Mouse (Mus musculus) heart, adult 2 months (tissue): ENCODE measurements around the gene Ccdc3.

ENCODE experiments used
- CTCF ChIP-seq: fragments of 200-600 bp; IDR thresholded peaks from 2 replicates; pipeline ENCODE4 v1.8.1; 2022; ENCODE audit warnings: antibody characterized with exemption, mild to moderate bottlenecking, moderate library complexity
- EP300 ChIP-seq: fragments of 200-500 bp; IDR thresholded peaks from 2 replicates; pipeline ENCODE4 v1.6.1; 2011; ENCODE audit warnings: low read depth, low read length, control low read depth; ENCODE audit not compliant: insufficient read depth
- POLR2A ChIP-seq: fragments of 200-500 bp; IDR thresholded peaks from 2 replicates; pipeline ENCODE4 v1.6.1; 2011; ENCODE audit warnings: mild to moderate bottlenecking, low read depth, low read length, control low read depth; ENCODE audit not compliant: insufficient read depth

- TF ChIP-seq CTCF (no peak), EP300 (no peak), POLR2A (no peak)
These were observed 28.4 kb downstream of the Ccdc3 start for GRCm38 (mm10) chr2:5165941-5166361.
